Mouse (Mus musculus) G1E (cell line): ENCODE results near the gene Adora2b.

Experiments used
- CTCF ChIP-seq: IDR thresholded peaks from 2 replicates; pipeline ENCODE4 v1.5.1; 2012; ENCODE audit warnings: low read depth, low read length, inconsistent platforms, mixed read lengths
- GATA1 ChIP-seq: IDR thresholded peaks from 2 replicates; pipeline ENCODE4 v1.6.1; 2012; ENCODE audit warnings: borderline replicate concordance, low read length, inconsistent platforms, mixed read lengths

DNA sequence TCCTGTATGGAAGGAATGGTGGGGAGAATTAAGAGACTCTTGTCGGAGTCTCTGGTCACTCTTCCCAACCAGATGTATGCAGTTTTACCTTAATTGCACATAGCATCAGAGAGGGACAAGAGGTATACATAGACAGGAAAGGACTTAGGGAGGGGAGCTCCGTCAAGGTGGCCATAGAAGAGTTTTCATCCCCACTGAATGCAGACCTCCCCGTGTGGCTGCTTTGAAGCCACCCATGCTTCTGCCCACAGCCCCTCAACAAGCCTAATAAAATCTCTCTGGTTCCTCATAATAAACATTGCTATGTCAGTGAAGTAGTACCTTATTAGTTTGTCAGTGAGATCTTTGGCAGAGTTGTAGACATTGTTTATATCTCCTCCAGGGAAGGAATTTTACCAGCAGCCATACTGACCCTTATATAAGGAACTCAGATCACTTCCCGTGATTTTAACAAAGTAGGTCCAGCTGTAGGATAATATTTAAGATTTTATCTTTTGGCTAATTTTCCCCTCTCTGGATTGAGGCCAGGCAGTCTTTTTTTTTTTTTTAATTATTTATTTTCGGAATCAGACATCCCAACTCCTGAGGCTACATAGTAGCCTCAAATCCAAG, 47.8 kb upstream of the Adora2b start:
- TF ChIP-seq CTCF: no peak
- no peak for TF ChIP-seq GATA1
